Mouse (Mus musculus): ENCODE data around the gene Psma7. TPM values are rescaled to one million over a fixed set of nuclear protein-coding genes. Genes with fewer than 3 reads are reported as not detected.

The Psma7 gene
- polyA plus RNA-seq, 1 experiment from 2014 or later: 541 TPM

GRCm38 (mm10) chr2:179986437-179987022, 55.7 kb downstream of the Psma7 start:
- no peak for ATAC-seq (ENCODE audit: low FRiP score, low read depth)
- no peak overlapping the region for H3K4me3 ChIP-seq

More at GRCm38 (mm10) chr2:179986437-179987022, 55.7 kb downstream of the Psma7 start:
- H3K9me3 ChIP-seq: no peaks in the 10 kb centered on the region
- H3K4me1 ChIP-seq (replicated peaks): no peaks in the 10 kb centered on the region
- H3K27ac ChIP-seq (replicated peaks): no peak overlapping the region
- WGBS: 80% methylated on average over 10 of the region's 10 CpGs
- H3K36me3 ChIP-seq: no peaks in the 10 kb centered on the region
- no peak overlapping the region for H3K4me2 ChIP-seq
- H3K27me3 ChIP-seq: no peaks in the 10 kb centered on the region
- no peak overlapping the region for H3K9ac ChIP-seq

Other genes with a start within 250 kb of the Psma7 start
- 3.5 and 3.7 TPM in 2 replicates for gene Taf4, start 65.8 kb downstream of the Psma7 start, polyA plus RNA-seq (2015; fragmentation: Nextera tagmentation; extraction: Ambion mirVana)
- 18.8 and 20.5 TPM in 2 replicates for gene Lsm14b, start 17.4 kb downstream of the Psma7 start, polyA plus RNA-seq (2015; fragmentation: Nextera tagmentation; extraction: Ambion mirVana)
- gene Ss18l1, start 76 bp upstream of the Psma7 start, polyA plus RNA-seq (2015; fragmentation: Nextera tagmentation; extraction: Ambion mirVana): 51.5 and 58.7 TPM in 2 replicates
- 30.3 and 34.8 TPM in 2 replicates for gene Mtg2, start 28.2 kb upstream of the Psma7 start, polyA plus RNA-seq (2015; fragmentation: Nextera tagmentation; extraction: Ambion mirVana)
- gene Hrh3, start 62.1 kb upstream of the Psma7 start, polyA plus RNA-seq (2015; fragmentation: Nextera tagmentation; extraction: Ambion mirVana): 2.0 and 2.6 TPM in 2 replicates
- gene Osbpl2, start 76.9 kb upstream of the Psma7 start, polyA plus RNA-seq (2015; fragmentation: Nextera tagmentation; extraction: Ambion mirVana): 71.0 and 72.7 TPM in 2 replicates
- gene Adrm1, start 129.1 kb upstream of the Psma7 start, polyA plus RNA-seq (2015; fragmentation: Nextera tagmentation; extraction: Ambion mirVana): 189 and 207 TPM in 2 replicates
- gene Lama5, start 183.4 kb upstream of the Psma7 start, polyA plus RNA-seq (2015; fragmentation: Nextera tagmentation; extraction: Ambion mirVana): 2.5 and 3.5 TPM in 2 replicates
- gene Rps21, start 214.9 kb upstream of the Psma7 start, polyA plus RNA-seq (2015; fragmentation: Nextera tagmentation; extraction: Ambion mirVana): 337 and 391 TPM in 2 replicates
- 27.0 and 29.6 TPM in 2 replicates for gene Cables2, start 231.1 kb upstream of the Psma7 start, polyA plus RNA-seq (2015; fragmentation: Nextera tagmentation; extraction: Ambion mirVana)
- gene Rbbp8nl, start 247.4 kb upstream of the Psma7 start, polyA plus RNA-seq (2015; fragmentation: Nextera tagmentation; extraction: Ambion mirVana): not detected in 2 replicates